17 mouse cellular contexts compared by ENCODE assay signal in the genomic region with DNA sequence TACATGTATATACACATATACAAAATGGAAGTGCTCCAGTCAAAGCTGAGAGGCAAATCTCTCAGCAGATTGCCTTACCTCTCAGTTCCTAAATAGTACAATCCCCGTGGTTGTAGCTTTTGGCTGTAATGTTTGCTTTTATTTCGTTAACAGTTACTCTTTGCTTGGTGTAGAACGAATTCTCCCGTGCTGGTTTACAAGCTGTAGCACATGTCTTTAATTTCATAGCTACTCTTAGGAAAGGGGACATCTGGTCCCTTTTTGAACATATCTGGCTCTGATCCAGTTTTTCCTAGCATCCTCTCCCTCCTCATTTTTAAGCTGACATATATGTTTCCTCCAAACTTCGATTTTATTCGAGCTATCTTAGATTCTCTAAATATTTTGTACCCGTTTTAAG.
"Had no signal": no experiment of that assay in that cellular context is flagged by ENCODE, and none has a peak within 500 bp of the region (broad histone marks: within the 10 kb centered on the region; RNA-seq: fewer than 3 reads in every experiment).

No protein-coding gene starts in this region.

- H3K4me2 ChIP-seq: limb, embryonic 15.5 days; liver, embryonic 11.5 days; lung, embryonic 15.5 days; midbrain, embryonic 11.5 days had no signal

- H3K9ac ChIP-seq: limb, embryonic 15.5 days; liver, embryonic 14.5 days; liver, postnatal 0 days; lung, embryonic 15.5 days had no signal

- H3K27me3 ChIP-seq: limb, embryonic 15.5 days; lung, embryonic 15.5 days had no signal

- DNase-seq: kidney, adult 18-20 months; kidney, adult 9 months; kidney, postnatal 25 days; layer of hippocampus, adult 9-11 months; liver, postnatal 0 days; lung, postnatal 14 days; lung, postnatal 4 days; midbrain, embryonic 14.5 days; thymus, adult 2 months; thymus, postnatal 25 days had no signal

- H3K4me3 ChIP-seq: layer of hippocampus, adult 2 months; limb, embryonic 15.5 days; lung, embryonic 15.5 days had no signal

- H3K4me1 ChIP-seq: limb, embryonic 15.5 days; lung, embryonic 15.5 days had no signal

- H3K9me3 ChIP-seq: limb, embryonic 15.5 days; lung, embryonic 15.5 days had no signal

- H3K36me3 ChIP-seq: limb, embryonic 15.5 days; lung, embryonic 15.5 days had no signal

- H3K27ac ChIP-seq: kidney, postnatal 0 days; layer of hippocampus, adult 2 months; limb, embryonic 15.5 days; liver, embryonic 14.5 days; lung, embryonic 15.5 days had no signal

- ATAC-seq: liver, postnatal 0 days had no signal
